In genomic region chr3:146136422-146136821, GRCm38 (mm10) we compare ENCODE assay signal across 10 mouse cellular contexts. TPM values are rescaled to one million over a fixed set of nuclear protein-coding genes. Genes with fewer than 3 reads are reported as not detected.
A peak's percentile ranks its signal among the peaks of the same experiment; 100 is the strongest.
DNase-seq lines count a peak whose midpoint lies in the region; ATAC-seq and TF ChIP-seq lines count a peak whose summit lies in the region.
"Had no signal": no experiment of that assay in that cellular context is flagged by ENCODE, and none has a peak within 500 bp of the region (broad histone marks: within the 10 kb centered on the region; RNA-seq: fewer than 3 reads in every experiment).

No protein-coding gene starts in this region.

- 0 out of 2 replicates have a peak, but pooled peaks have one; percentile 33 for ATAC-seq in forebrain, embryonic 13.5 days
- ATAC-seq in forebrain, embryonic 12.5 days (ENCODE audit: low FRiP score): no peak
- no peak for ATAC-seq in liver, embryonic 12.5 days
- 0 out of 2 replicates have a peak, but pooled peaks have one; percentile 61 for ATAC-seq in kidney, postnatal 0 days (replicated peaks; ENCODE audit: low FRiP score, low read depth)

- no peak for TF ChIP-seq EP300 in ES-Bruce4 (IDR thresholded peaks at IDR 0.05; ENCODE audit: insufficient read depth, low read depth, low read length)

- H3K9ac ChIP-seq in forebrain, embryonic 13.5 days: no peak overlapping the region
- no peak overlapping the region for H3K9ac ChIP-seq in forebrain, embryonic 12.5 days
- H3K9ac ChIP-seq in liver, adult 2 months (ENCODE audit: low read depth, low read length): no peak overlapping the region
- no peak overlapping the region for H3K9ac ChIP-seq in liver, embryonic 12.5 days
- no peak overlapping the region for H3K9ac ChIP-seq in ES-Bruce4 (ENCODE audit: low read depth, poor library complexity, severe bottlenecking)
- no peak overlapping the region for H3K9ac ChIP-seq in kidney, postnatal 0 days (ENCODE audit: low read depth, low read length)

- no peak for DNase-seq in liver, adult 2 months (ENCODE audit: extremely low read depth, low read depth, low spot score)
- peak; percentile 51 for DNase-seq in kidney, postnatal 0 days (ENCODE audit: low spot score)
- no peak for DNase-seq in right cerebral cortex, adult 18-20 months
- DNase-seq in gastrocnemius, postnatal 36 days: no peak
- DNase-seq: thymus, postnatal 25 days had no signal

- peak; percentile 44 for TF ChIP-seq CTCF in liver, adult 2 months (IDR thresholded peaks at IDR 0.05; ENCODE audit: low read depth, low read length)
- TF ChIP-seq CTCF in ES-Bruce4 (IDR thresholded peaks at IDR 0.05; ENCODE audit: low read depth, low read length): peak; percentile 46
- TF ChIP-seq CTCF in kidney, postnatal 0 days (IDR thresholded peaks at IDR 0.05; ENCODE audit: low read depth): peak; percentile 66

- H3K9me3 ChIP-seq in forebrain, embryonic 13.5 days (replicated peaks): no peaks in the 10 kb centered on the region
- H3K9me3 ChIP-seq in forebrain, embryonic 12.5 days: no peaks in the 10 kb centered on the region
- no peaks in the 10 kb centered on the region for H3K9me3 ChIP-seq in liver, embryonic 12.5 days (replicated peaks)
- no peaks in the 10 kb centered on the region for H3K9me3 ChIP-seq in ES-Bruce4 (replicated peaks; ENCODE audit: control insufficient read depth, insufficient read depth, low read length, poor library complexity, severe bottlenecking)
- H3K9me3 ChIP-seq in kidney, postnatal 0 days (replicated peaks; ENCODE audit: low read length): no peaks in the 10 kb centered on the region
- H3K9me3 ChIP-seq: megakaryocyte, embryonic 14.5 days had no signal

- TF ChIP-seq POLR2A in liver, adult 2 months (IDR thresholded peaks at IDR 0.05; ENCODE audit: extremely low read depth, insufficient read depth, low read length): no peak
- TF ChIP-seq POLR2A in ES-Bruce4 (IDR thresholded peaks at IDR 0.05; ENCODE audit: insufficient read depth, low read length): no peak

- H3K4me1 ChIP-seq in forebrain, embryonic 13.5 days: no peaks in the 10 kb centered on the region
- no peaks in the 10 kb centered on the region for H3K4me1 ChIP-seq in forebrain, embryonic 12.5 days
- H3K4me1 ChIP-seq in liver, adult 2 months (ENCODE audit: control insufficient read depth, insufficient read depth, low read length): no peaks in the 10 kb centered on the region
- no peaks in the 10 kb centered on the region for H3K4me1 ChIP-seq in liver, embryonic 12.5 days
- no peaks in the 10 kb centered on the region for H3K4me1 ChIP-seq in ES-Bruce4 (ENCODE audit: control insufficient read depth, insufficient read depth, low read length)
- no peaks in the 10 kb centered on the region for H3K4me1 ChIP-seq in kidney, postnatal 0 days (replicated peaks; ENCODE audit: insufficient read depth, low read length)
- H3K4me1 ChIP-seq: megakaryocyte, embryonic 14.5 days had no signal

- H3K4me2 ChIP-seq in forebrain, embryonic 13.5 days: no peak overlapping the region
- H3K4me2 ChIP-seq in forebrain, embryonic 12.5 days: no peak overlapping the region
- no peak overlapping the region for H3K4me2 ChIP-seq in liver, embryonic 12.5 days
- no peak overlapping the region for H3K4me2 ChIP-seq in kidney, postnatal 0 days (ENCODE audit: low read length)

- H3K27ac ChIP-seq in forebrain, embryonic 13.5 days: no peak overlapping the region
- H3K27ac ChIP-seq in forebrain, embryonic 12.5 days: no peak overlapping the region
- no peak overlapping the region for H3K27ac ChIP-seq in liver, adult 2 months (replicated peaks; ENCODE audit: insufficient read depth, low read depth, low read length)
- no peak overlapping the region for H3K27ac ChIP-seq in liver, embryonic 12.5 days
- no peak overlapping the region for H3K27ac ChIP-seq in ES-Bruce4 (ENCODE audit: insufficient read depth, low read length)
- no peak overlapping the region for H3K27ac ChIP-seq in kidney, postnatal 0 days

- no peaks in the 10 kb centered on the region for H3K36me3 ChIP-seq in forebrain, embryonic 13.5 days (ENCODE audit: poor library complexity, severe bottlenecking)
- no peaks in the 10 kb centered on the region for H3K36me3 ChIP-seq in forebrain, embryonic 12.5 days (replicated peaks)
- H3K36me3 ChIP-seq in liver, adult 2 months (ENCODE audit: control insufficient read depth, insufficient read depth, low read length): no peaks in the 10 kb centered on the region
- no peaks in the 10 kb centered on the region for H3K36me3 ChIP-seq in liver, embryonic 12.5 days
- no peaks in the 10 kb centered on the region for H3K36me3 ChIP-seq in ES-Bruce4 (ENCODE audit: control insufficient read depth, insufficient read depth, low read length, poor library complexity, severe bottlenecking)
- H3K36me3 ChIP-seq in kidney, postnatal 0 days (ENCODE audit: insufficient read depth, low read length): no peaks in the 10 kb centered on the region

- no peaks in the 10 kb centered on the region for H3K27me3 ChIP-seq in forebrain, embryonic 13.5 days
- no peaks in the 10 kb centered on the region for H3K27me3 ChIP-seq in forebrain, embryonic 12.5 days
- H3K27me3 ChIP-seq in liver, adult 2 months (ENCODE audit: control insufficient read depth, insufficient read depth, low read length): no peaks in the 10 kb centered on the region
- H3K27me3 ChIP-seq in liver, embryonic 12.5 days (replicated peaks): no peaks in the 10 kb centered on the region
- no peaks in the 10 kb centered on the region for H3K27me3 ChIP-seq in ES-Bruce4 (ENCODE audit: control insufficient read depth, insufficient read depth, low read length, poor library complexity, severe bottlenecking)
- H3K27me3 ChIP-seq in kidney, postnatal 0 days (ENCODE audit: insufficient read depth, low read length): no peaks in the 10 kb centered on the region

- intact Hi-C loops in gastrocnemius, postnatal 36 days (cut with DNase I): no loop called here

- 37% methylated on average over 10 of the region's 10 CpGs for WGBS in forebrain, embryonic 13.5 days
- 37% methylated on average over 10 of the region's 10 CpGs for WGBS in forebrain, embryonic 12.5 days
- 30% methylated on average over 10 of the region's 10 CpGs for WGBS in liver, adult 2 months
- WGBS in liver, embryonic 12.5 days (ENCODE audit: insufficient replicate concordance): 33% methylated on average over 10 of the region's 10 CpGs
- WGBS in kidney, postnatal 0 days: 30% methylated on average over 10 of the region's 10 CpGs

- no peaks in the 10 kb centered on the region for H3K79me2 ChIP-seq in liver, adult 2 months (ENCODE audit: control insufficient read depth, insufficient read depth, low read length)

- H3K4me3 ChIP-seq in forebrain, embryonic 13.5 days: no peak overlapping the region
- H3K4me3 ChIP-seq in forebrain, embryonic 12.5 days (replicated peaks): no peak overlapping the region
- no peak overlapping the region for H3K4me3 ChIP-seq in liver, adult 2 months (ENCODE audit: insufficient read depth, low read depth, low read length)
- no peak overlapping the region for H3K4me3 ChIP-seq in liver, embryonic 12.5 days
- no peak overlapping the region for H3K4me3 ChIP-seq in ES-Bruce4 (ENCODE audit: low read depth, low read length)
- H3K4me3 ChIP-seq in kidney, postnatal 0 days (replicated peaks; ENCODE audit: low read depth, low read length): no peak overlapping the region
- H3K4me3 ChIP-seq: megakaryocyte, embryonic 14.5 days had no signal

RNA-seq across cellular contexts. Expression of gene Mcoln2, which starts 13.2 kb away (rescaled TPM):
- polyA plus RNA-seq in forebrain, embryonic 13.5 days (2015; fragmentation: Nextera tagmentation; extraction: Ambion mirVana): 0.28 and 0.57 TPM in 2 replicates
- 0.20 and 0.23 TPM in 2 replicates for polyA plus RNA-seq in forebrain, embryonic 12.5 days (2016; fragmentation: Nextera tagmentation; extraction: Ambion mirVana)
- 0.34 and 0.55 TPM in 2 replicates for total RNA-seq in liver, adult 2 months (2014; rRNA removed)
- 0.04 and 0.15 TPM in 2 replicates for polyA plus RNA-seq in liver, adult 2 months (2012; rRNA removed)
- polyA plus RNA-seq in liver, embryonic 12.5 days (2016; fragmentation: Nextera tagmentation; extraction: Ambion mirVana): 5.4 and 5.7 TPM in 2 replicates
- polyA plus RNA-seq in ES-Bruce4 (2011; ENCODE audit: insufficient read depth, insufficient read length, low read depth, missing spikeins): not detected in 2 replicates
- polyA plus RNA-seq in kidney, postnatal 0 days (2015; fragmentation: Nextera tagmentation; extraction: Ambion mirVana): 1.4 and 1.5 TPM in 2 replicates
- total RNA-seq in gastrocnemius, postnatal 36 days (2021): under 1 TPM in 1 of 2 experiments, not detected in 1; 0.51 TPM

RNA-seq across cellular contexts. Expression of gene Mcoln3, which starts 19.2 kb away (rescaled TPM):
- 0.59 and 0.74 TPM in 2 replicates for polyA plus RNA-seq in forebrain, embryonic 13.5 days (2015; fragmentation: Nextera tagmentation; extraction: Ambion mirVana)
- polyA plus RNA-seq in forebrain, embryonic 12.5 days (2016; fragmentation: Nextera tagmentation; extraction: Ambion mirVana): 1.9 and 3.8 TPM in 2 replicates
- total RNA-seq in liver, adult 2 months (2014; rRNA removed): not detected in 2 replicates
- not detected in 2 replicates for polyA plus RNA-seq in liver, adult 2 months (2012; rRNA removed)
- 0.38 and 0.61 TPM in 2 replicates for polyA plus RNA-seq in liver, embryonic 12.5 days (2016; fragmentation: Nextera tagmentation; extraction: Ambion mirVana)
- polyA plus RNA-seq in ES-Bruce4 (2011; ENCODE audit: insufficient read depth, insufficient read length, low read depth, missing spikeins): 13.1 and 15.2 TPM in 2 replicates
- 34.7 and 40.4 TPM in 2 replicates for polyA plus RNA-seq in kidney, postnatal 0 days (2015; fragmentation: Nextera tagmentation; extraction: Ambion mirVana)
- not detected for total RNA-seq in gastrocnemius, postnatal 36 days (2021)

RNA-seq across cellular contexts. Expression of gene Wdr63, which starts 28.5 kb away (rescaled TPM):
- polyA plus RNA-seq in forebrain, embryonic 13.5 days (2015; fragmentation: Nextera tagmentation; extraction: Ambion mirVana): 0.81 and 0.89 TPM in 2 replicates
- polyA plus RNA-seq in forebrain, embryonic 12.5 days (2016; fragmentation: Nextera tagmentation; extraction: Ambion mirVana): 0.23 and 0.49 TPM in 2 replicates
- 0.07 and 0.18 TPM in 2 replicates for total RNA-seq in liver, adult 2 months (2014; rRNA removed)
- 0.09 and 0.17 TPM in 2 replicates for polyA plus RNA-seq in liver, adult 2 months (2012; rRNA removed)
- polyA plus RNA-seq in liver, embryonic 12.5 days (2016; fragmentation: Nextera tagmentation; extraction: Ambion mirVana): 0.19 and 0.30 TPM in 2 replicates
- not detected in 2 replicates for polyA plus RNA-seq in ES-Bruce4 (2011; ENCODE audit: insufficient read depth, insufficient read length, low read depth, missing spikeins)
- 0.21 and 0.37 TPM in 2 replicates for polyA plus RNA-seq in kidney, postnatal 0 days (2015; fragmentation: Nextera tagmentation; extraction: Ambion mirVana)
- not detected for total RNA-seq in gastrocnemius, postnatal 36 days (2021)

Comparison
In these comparisons a context has a peak if more than half of its experiments do, and no peak if none do; other contexts are left out.
1. ATAC-seq: peak in forebrain, embryonic 13.5 days (single experiment) and kidney, postnatal 0 days (single experiment); none in forebrain, embryonic 12.5 days (single experiment) and liver, embryonic 12.5 days (single experiment).
2. Peak in every context shown above with its lines, with median percentiles within 50 percentile points of each other: CTCF ChIP-seq.